Mouse (Mus musculus) cerebellum, adult 9-11 months (tissue): Measurements from ENCODE around the gene Rarb.

Experiments
- DNase-seq: peaks from one replicate; pipeline ENCODE4 v3.0.0; 2022

Gene Rarb

GRCm38 (mm10) chr14:16431941-16432499 lies 386.9 kb downstream of the Rarb start:
- no peak for DNase-seq

GRCm38 (mm10) chr14:16427569-16427968 lies 391.4 kb downstream of the Rarb start:
- DNase-seq, result no peak

- DNase-seq, result no peak
Measured at GRCm38 (mm10) chr14:16414163-16414562, 404.8 kb downstream of the Rarb start.

- DNase-seq, result no peak
Measured at GRCm38 (mm10) chr14:16405187-16405586, 413.8 kb downstream of the Rarb start.

- DNase-seq, result no peak
Measured at GRCm38 (mm10) chr14:16384783-16385182, 434.2 kb downstream of the Rarb start.
